Mouse (Mus musculus) kidney, adult 8-10 months (tissue): ENCODE data around the gene Hagh.

Experiments used
- DNase-seq, 2 experiments: peaks; one replicate each; pipeline ENCODE4 v3.0.0; 2022

Hagh gene

DNA sequence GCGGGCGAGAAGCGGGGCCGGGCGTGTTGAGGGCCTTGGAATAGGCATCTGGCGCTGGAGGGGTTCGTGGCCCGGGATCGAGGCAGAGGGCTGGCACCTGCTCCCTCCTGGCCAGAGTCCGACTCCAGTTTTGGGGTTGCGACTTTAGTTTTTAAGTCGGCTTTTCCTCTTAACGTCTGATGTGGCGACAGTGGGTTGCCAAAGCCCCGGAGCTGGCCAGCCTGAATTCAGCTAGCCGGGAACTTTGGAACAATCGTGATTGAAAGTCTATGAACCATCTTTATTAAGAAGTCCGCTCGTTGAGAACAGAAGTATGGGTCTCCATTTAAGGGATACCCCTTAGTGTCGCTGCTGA, 10.8 kb downstream of the Hagh start:
- no peak for DNase-seq

DNA sequence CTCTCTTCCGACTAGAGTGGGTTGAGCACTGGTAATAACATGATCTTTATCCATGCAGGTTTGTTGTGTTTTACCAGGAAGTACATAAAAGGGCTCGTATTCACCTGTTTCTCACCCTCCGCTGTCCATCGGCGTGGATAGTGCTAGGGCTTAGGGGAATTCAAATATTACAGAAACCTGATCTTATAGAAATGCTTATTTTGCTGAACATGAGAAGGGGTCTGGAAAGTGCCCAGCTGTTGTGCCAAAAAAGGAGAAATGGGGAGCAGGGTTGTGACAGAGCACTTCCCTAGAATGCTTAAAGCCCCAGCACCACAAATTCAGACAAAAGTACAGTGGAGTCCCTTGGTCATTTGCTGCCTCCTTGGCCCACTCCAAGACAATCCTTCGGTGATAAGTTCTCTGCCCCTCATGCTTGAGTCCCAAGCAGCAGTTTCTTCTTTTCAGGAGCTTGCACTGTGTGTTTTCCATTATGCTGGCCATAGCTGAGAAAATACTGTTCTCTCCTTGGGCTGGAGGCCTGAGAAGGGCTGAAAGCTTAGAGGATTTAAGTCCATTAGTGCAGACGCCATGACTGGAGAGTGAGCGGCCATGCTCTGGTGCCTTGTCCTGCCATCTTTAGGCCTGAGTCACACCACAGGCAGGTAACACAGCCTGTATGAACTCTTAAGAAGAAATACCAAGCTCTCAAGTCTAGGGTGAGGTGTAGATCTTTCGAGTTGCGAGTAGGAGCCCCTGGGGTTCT, 11.6 kb downstream of the Hagh start:
- no peak for DNase-seq

DNA sequence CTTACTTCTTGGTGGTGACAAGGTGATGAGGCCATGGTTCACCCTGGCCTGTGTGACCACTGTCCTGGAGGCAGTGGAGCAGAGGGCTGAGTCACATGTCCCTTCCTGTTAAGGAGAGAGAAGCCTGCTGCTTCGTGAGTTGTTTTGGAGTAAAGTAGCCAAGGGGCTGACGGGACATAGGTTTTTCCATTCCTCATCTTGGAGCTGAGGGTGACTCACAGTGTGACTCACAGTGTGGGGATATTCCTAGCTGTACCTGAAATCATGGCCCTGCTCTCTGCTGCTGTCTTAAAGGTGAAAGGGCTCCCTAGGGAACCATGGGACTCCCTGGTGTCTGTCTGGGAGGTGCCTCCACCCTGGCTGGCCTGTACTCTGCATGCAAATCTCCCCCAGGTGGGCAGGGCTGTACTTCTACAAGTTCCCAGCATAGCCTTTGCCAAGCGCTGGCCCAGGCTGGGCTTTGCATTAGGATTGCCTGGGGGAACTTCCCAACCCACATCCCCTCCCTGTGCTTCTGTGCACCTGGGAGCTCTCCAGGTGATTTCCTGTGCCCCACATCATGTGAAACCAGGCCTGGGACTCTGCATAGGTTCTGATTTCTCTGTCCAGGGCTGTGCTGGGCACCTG, 16.0 kb downstream of the Hagh start:
- no peak for DNase-seq

DNA sequence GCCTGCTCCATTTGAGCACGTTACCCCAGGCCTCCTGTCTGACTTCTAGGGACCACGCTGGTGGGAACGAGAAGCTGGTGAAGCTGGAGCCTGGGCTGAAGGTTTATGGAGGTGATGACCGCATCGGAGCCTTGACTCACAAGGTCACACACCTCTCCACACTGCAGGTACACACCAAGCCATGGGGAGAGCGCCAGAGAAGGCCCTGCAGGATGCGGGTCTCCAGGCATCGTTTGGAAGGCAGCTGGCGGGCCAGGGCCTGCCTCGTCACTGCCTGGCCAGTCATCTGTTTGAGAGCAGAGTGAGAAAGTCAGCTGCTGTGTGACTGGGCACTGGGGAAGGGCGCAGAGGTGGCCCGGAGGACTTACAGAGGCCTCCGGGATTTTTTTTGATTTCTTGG, 16.6 kb downstream of the Hagh start:
- DNase-seq: no peak

DNA sequence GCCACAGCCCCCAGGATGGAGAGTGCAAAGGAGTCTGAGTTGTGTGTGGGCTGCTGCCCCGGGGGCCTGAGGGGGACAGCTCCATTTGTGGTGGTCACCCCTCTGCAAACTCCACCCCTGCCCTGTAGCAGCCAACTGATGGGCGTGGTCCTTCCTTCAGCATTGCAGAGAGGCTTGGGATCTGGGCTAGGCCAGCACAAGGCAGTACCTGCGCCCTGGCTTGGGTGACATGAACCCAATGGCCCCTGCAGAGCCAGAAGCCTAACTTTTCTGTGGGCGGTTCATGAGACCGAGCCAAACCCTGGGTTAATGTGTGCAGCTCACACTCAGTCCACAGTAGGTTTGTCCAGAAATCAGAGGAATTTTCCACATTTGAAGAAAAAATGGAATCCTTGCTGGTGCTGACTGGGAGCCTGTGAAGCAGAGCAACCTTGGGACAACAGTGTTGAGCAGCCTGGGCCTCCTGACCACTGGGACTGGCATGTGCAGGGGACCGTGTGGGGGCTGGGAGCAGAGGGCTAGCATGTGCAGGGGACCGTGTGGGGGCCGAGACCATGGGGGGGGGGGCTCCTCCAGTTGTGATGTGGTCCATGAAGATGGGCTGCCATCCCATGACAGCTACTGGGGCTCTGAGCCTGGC, 18.0 kb downstream of the Hagh start:
- DNase-seq: peak; percentile 91 to 92

DNA sequence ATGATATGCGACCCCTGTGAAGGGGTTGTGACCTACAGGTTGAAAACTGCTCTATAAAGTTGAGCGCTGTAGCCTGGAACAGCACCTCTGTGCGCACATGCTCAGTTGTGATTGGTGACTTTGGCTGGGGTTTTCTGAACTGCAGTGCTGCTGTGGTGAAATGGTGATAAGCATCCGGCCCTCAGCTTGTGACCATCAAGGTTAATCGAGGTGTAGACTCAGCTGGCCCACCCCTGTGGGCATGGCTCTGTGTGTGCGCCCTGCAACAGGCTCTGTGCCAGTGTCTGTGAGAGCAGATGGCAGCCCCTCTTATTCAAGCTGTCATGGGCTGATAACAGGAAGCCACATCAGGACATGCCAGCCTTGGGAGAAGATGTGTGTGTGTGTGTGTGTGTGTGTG, 19.0 kb downstream of the Hagh start:
- DNase-seq: no peak

DNA sequence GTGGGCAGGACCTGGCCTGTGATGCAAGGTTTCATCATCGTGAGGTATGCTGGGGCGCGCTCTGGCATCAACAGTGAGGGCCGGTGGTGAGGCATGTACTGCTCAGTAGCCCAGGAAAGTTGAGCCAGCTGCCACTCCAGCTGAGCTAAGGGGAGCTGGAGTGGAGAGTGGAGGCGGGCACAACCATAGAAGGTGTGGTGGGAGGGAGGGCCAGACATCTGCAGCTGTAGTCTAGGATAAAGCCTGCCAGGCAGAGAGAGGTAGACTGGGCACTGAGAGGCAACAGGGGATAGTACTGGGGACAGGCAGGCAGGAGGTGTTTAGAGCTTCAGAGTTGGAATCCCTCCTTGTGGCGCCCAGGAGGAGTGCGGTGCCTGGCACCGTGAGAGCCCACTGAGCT, 20.1 kb downstream of the Hagh start:
- DNase-seq: no peak

DNA sequence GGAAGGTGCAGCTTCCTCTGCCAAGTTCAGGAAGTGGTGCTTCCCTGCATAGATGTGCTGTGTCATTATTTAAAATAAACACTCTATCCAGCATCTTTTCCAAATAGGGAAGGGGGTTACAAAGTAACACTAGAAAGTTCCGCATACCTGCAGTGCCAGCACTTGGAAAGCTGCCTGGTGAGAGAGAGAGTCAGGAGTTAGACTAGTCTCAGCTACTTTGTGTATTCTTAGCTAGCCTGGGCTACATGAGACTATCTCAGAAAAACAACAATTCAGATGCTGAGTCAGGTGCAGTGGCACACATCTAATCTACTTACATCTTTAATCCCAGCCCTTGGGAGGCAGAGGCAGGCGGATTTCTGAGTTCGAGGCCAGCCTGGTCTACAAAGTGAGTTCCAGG, 21.8 kb downstream of the Hagh start:
- DNase-seq: no peak

DNA sequence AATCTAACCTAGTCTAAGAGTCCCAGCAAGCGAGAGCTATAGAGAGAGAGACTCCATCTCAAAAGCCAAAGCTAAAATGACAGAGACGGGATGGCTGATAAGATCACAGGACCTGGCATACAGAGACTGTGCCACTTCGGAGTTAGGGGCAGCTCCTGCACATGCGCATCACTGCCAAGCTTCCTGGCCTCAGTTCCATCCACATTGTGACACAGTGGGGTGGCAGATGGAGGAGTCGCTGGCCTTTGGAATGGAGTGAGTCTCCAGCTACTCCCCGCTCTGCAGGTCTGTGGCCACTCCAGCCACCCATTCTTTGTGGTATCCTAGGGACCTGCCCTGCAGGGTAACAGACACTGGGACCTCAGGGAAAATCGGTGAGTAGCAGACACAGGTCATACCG, 25.8 kb downstream of the Hagh start, which contains the start of gene Igfals:
Gene Igfals, plus strand, starts transcription at position 222 of the 400 bp plus-strand sequence.
- DNase-seq: no peak

DNA sequence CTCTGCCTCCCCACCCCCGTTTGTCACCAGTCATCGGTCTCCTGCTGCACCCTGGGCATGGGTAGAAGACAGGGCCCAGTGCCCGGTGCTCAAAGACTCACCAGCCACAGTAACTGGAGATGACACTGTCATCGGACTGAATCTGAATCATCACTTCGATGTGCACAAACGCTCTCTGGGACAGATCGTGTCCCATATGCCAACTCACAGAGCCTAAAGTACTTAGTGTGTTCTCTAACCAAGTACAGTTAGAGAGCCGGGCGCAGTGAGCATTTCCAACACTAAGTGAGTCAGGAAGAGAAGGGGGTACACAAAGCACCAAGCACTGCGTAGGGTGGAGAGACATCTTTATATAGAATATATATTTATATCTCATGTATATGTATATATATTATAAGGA, 28.0 kb downstream of the Hagh start:
- no peak for DNase-seq

DNA sequence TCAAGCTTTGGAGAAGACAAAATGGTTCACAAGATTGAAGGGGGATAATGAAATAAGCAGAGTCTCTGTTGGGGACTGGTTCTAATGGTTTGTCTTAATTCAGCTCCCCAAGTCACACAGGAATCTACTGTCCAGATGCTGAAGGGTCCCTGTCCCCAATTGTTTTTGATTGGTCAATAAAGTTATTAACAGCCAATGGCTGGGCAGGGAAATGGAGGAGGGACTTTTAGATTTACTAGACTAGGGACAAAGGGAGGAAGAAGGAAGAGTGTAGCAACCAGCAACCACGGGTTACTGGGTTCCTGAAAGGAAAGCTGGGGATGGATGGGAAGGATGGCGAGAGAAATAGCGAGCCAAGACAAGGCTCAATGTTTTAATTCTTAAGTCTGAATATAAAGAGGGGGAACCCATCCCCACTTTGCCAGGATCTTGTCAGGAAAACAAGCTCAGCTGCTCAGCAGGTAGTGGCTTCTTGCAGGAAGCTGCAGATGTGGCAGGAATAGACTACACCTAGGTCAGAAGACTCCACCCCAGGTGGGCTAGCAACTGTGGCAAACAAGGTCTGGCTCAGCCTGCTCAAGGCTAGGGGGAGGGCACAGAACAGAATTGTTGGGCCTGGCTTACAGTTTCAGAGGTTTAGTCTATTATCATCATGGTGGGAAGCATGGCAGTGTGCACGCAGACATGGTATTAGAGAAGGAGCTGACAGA, 33.9 kb downstream of the Hagh start:
- DNase-seq: no peak

DNA sequence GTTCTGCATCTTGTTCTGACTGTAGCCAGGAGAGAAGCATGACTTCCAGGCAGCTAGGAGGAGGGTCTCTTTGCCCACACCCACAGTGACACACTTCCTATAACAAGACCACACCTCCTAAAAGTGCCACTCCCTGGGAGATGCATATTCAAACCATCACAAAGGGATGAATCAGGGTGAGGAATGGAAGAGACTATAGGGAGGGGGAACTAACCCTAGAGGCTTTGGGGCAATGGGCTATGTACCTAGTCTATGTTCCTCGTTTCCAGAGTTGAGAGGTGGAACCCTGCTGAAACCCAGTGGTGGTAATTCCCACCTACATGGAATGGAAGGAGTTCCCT, 34.4 kb downstream of the Hagh start:
- DNase-seq: no peak

DNA sequence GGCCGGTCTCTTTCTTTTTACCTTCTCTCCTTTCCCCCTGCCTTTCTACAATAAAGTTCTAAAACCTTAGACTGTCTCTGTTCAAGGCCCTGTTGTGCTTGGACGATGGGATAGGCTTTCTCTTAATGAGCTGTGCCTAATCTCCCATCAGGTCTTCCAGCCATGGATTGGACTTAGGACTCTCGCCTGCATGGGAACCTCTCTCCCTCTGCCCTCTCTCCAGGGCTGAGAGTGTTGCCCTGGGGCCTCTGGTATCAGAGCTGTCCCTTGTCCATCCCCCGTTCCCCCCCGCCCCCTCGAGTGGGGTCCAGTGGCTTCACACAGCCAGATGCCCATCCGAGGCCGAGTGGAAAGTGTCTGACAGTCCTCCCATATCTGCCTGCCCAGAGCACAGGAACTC, 35.0 kb downstream of the Hagh start:
- DNase-seq: peak in 1 of 2 experiments; percentile 25

DNA sequence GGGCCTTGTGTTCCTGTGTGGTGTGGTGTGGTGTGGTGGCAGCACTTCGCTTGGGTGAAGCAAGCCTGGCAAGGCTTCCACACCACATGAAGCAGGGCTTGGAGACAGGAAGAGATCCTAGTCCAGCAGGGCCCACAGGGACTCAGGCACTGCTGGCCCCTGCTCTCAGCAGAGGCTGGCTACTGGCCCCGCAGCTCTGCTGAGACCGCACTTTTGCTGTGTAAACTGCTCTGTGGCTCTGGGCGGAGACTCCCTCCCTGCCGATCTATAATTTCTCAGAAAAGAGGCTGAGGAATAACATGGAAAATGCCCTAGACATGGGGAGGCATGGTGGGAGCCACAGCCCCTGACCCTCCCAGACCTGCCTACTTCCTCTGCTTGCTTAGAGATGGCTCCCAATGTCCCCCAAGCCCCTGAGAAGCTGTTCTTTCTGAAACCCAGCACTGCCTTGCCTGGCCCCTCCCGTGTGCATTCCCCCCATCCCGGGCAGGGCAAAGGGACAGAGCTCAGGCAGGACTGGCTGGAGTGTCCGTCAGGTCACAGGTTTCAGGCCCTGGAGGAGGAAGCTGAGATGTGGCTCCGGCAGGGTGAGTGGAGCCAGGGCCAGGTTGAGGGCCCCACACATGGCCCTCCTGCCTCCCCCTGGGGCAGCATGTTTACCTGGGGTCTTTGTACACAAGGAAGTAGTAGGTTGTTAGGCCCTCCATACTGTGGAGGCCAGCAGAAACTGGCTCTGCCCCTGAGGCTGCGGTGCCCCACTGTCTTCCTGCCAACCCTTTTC, 37.6 kb downstream of the Hagh start:
- DNase-seq: peak; percentile 73

DNA sequence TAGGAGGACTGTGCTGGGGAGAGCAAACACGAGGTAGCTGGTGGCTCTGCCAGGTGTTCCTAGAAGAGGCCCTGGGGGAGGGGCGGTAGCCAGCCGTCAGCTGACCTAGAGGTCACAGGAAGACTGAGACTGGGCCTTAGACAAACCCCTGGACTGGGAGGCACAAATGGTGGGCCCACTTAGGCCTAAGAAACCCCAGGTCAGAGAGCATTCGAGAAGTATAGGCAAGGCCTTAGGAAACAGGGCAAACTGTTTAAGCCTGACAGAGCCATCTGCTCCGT, 38.1 kb downstream of the Hagh start:
- DNase-seq: peak; percentile 93

DNA sequence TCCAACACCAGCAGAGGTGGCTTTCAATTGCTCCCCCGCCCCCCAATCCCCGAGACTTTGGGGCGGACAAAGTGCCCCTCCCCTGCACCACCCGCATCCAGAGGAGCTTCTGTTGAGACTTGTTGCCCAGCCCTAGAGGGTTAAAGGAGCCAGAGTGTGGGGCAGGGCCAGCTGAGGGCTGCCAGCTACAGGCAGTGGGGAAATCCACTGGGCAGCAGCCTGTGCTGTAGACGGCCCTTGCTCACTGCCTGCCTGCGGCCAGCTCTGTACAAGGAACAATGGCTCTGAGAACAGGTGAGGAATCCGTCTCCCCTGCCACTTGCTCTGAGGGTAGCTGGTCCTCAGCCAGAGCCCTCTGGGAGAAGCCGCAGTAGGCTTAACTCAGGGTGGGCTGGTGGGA, 38.6 kb downstream of the Hagh start:
- peak in 1 of 2 experiments; percentile 39 for DNase-seq

DNA sequence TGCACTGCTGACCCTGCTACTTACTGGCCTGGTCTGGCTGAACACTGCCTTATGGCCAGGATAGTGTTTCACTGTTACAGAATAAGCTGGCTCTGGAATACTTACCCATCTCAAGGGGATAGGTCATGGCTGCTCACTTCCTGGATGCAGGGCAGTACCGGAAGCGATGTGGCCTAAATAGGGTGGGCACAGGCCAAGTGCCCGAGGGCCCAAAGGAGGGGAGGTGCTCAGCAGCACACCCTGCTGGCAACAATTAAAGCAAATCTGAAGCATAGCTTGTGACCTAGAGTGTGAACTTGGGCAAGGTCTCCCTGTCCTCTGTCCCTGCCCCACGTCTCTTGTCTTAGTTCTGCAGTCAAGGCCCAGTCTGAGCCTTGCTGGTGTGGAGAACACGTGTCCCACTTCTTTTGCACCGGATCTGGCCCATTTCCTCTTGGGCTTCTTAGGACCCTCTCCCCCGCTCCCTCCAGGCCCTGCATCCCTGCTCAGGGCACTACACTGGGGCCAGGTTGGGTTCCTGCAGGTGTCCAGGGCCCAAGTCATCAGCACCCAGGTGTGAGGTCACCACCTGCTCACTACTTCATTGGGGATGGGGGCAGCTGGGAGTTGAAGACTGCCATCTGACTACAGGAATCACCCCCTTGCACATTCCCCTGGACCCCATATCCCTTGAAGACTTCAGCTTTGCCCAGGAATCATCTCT, 41.9 kb downstream of the Hagh start:
- peak in 1 of 2 experiments; percentile 64 for DNase-seq

DNA sequence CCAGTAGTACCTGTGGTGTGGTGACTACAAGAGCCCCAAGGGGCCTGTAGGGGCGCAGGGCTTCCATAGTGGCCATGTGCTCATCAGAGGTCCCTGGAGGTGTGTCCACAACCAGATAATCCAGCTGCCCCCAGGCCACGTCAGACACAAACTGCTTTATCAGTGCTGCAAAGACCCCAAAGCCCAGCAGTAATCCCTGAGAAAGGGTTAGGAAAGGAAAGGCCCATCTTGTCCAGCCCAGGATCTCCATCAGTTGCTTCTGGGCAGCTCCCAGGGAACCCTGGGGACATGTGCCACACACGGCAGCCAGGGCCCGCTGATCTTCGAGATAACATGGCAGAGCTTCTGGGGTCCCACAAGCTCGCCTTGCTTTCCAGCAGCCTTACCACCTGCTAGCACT, 44.4 kb downstream of the Hagh start:
- DNase-seq: no peak

DNA sequence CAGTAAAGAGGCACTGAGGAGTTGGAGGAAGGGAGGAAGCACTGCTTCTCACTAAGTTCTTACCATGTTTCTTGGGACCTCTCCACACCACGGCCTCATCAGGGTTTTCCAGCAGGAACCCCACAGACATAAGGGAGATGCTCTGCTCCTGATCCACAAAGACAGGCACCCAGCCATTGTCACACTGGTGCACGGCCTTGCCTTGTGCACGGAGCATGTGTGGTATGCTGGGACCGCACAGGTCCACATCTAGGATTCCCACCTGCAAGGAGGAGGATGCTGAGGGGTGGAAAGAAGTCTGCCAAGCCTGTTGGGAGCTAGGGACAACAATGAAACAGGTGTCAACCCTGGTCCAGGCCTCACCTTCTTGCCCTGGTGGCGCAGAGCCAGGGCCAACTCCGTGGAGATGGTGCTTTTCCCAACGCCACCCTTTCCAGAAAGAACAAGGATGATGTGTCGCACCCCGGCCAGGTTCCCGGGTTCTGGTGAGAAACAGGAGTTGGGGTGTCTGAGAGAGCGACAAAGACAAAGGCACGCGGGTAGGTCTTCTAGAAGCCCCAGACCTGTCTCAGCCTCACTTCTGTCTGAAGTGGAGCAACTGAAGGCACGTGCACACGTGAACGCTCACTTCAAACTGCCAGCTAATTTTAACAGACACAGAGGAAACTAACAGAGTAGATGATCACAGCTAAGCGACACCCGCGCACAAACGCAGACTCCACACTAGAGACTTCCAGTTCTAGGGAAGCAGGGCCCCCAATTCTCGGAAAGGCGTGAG, 45.6 kb downstream of the Hagh start:
- DNase-seq: no peak

DNA sequence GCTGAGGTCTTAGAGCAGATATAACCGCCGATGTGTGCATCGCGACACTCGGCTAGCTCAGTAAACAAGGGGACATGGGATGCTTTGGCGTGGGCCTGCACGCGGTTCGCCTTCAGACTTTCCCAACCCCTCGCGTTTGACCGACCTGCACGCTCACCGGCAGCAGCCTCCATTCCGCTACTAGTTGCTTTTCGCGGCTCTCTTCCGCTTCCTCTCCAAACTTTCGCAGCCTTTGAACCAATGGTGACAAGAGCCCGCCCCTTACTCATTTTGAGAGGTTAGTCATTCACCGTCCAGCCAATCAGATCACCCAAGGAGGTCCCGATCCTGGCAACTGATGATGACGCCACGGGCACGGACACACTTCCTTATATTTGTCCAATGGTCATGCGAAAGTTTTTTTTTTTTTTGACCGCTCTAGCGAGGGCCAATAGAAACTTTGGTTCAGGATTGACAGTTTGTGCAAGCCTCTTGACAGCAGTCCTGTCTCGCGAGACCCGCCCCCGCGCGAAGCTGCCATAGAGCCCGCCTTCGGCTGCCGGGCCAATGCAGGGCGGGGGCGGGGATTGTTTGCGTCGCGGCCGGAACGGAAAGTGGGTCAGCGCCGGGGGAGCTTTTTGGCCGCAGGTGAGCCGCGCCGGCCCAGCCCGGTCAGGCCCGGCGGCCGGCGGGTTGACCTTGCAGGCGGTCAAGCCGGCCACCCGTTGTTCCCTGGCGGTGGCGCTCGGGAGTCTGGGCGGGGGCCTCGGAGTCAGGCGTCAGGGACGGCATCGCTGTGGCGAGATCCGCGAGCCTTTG, 46.4 kb downstream of the Hagh start, which contains the start of the genes Nubp2 and Spsb3:
Gene Nubp2, minus strand, starts transcription at position 216 of the 798 bp plus-strand sequence.
Gene Spsb3, plus strand, starts transcription at position 510 of the 798 bp plus-strand sequence.
- peak; percentile 99 for DNase-seq

DNA sequence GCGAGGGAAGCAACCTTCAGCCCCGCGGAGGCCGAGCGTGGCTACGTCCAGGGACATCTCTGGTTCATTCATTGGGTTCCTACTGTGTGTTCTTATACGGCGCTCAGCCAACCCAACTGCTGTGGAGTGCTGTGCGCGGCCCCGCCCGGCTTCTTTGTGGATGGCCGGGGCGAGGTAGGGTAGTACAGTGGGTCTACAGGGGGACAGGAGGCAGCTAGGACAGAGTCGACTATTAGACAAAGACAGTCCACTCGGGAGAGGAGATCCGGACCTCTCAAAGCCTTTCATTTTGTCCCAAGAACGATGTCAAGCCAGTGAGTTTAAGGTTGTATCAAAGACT, 47.0 kb downstream of the Hagh start:
- DNase-seq: no peak
